Mouse (Mus musculus) urinary bladder, postnatal 25 days (tissue): ENCODE measurements around the gene 9830107B12Rik.
A peak's percentile ranks its signal among the peaks of the same experiment; 100 is the strongest.
"Not testable (repeated sequence)": the region's sequence is repeated elsewhere in the genome, so short reads cannot be mapped to it uniquely, and the experiment has no call there.

Experiments
- DNase-seq: peaks from one replicate; pipeline ENCODE4 v3.0.0; 2022; ENCODE audit warnings: low spot score

The 9830107B12Rik gene

GRCm38 (mm10) chr17:48146120-48146519, at the start of gene 9830107B12Rik:
Gene 9830107B12Rik (minus strand): TSS chr17:48146268.
- no peak for DNase-seq

GRCm38 (mm10) chr17:48192366-48192765, 46.3 kb upstream of the 9830107B12Rik start:
- no peak for DNase-seq

- DNase-seq, result no peak
These were observed 39.2 kb upstream of the 9830107B12Rik start for GRCm38 (mm10) chr17:48185252-48185651.

GRCm38 (mm10) chr17:48167103-48167502, 21.0 kb upstream of the 9830107B12Rik start, which contains the start of gene A530064D06Rik:
Gene A530064D06Rik (minus strand): TSS chr17:48167275.
- DNase-seq, result not testable (repeated sequence)

GRCm38 (mm10) chr17:48157382-48158076, 11.5 kb upstream of the 9830107B12Rik start:
- no peak for DNase-seq

- DNase-seq, result no peak
These were observed 13.3 kb downstream of the 9830107B12Rik start for GRCm38 (mm10) chr17:48132810-48133209.

GRCm38 (mm10) chr17:48120456-48120855, 25.6 kb downstream of the 9830107B12Rik start:
- no peak for DNase-seq

GRCm38 (mm10) chr17:48119656-48120055, 26.4 kb downstream of the 9830107B12Rik start:
- peak; percentile 78 for DNase-seq

- DNase-seq, result no peak
These were observed 27.5 kb downstream of the 9830107B12Rik start for GRCm38 (mm10) chr17:48118570-48118969.

GRCm38 (mm10) chr17:48110547-48111287, 35.4 kb downstream of the 9830107B12Rik start:
- DNase-seq, result peak; percentile 9

- DNase-seq, result no peak
These were observed 37.5 kb downstream of the 9830107B12Rik start for GRCm38 (mm10) chr17:48108520-48108919.

GRCm38 (mm10) chr17:48107862-48108261, 38.2 kb downstream of the 9830107B12Rik start:
- DNase-seq, result no peak

GRCm38 (mm10) chr17:48107333-48107732, 38.7 kb downstream of the 9830107B12Rik start:
- DNase-seq, result no peak

GRCm38 (mm10) chr17:48100441-48101417, 45.3 kb downstream of the 9830107B12Rik start:
- peak; percentile 83 for DNase-seq

- no peak for DNase-seq
These were observed 46.8 kb downstream of the 9830107B12Rik start for GRCm38 (mm10) chr17:48099312-48099711.

- peak; percentile 6 for DNase-seq
These were observed 47.6 kb downstream of the 9830107B12Rik start for GRCm38 (mm10) chr17:48098528-48098890.

GRCm38 (mm10) chr17:48097743-48098527, 48.1 kb downstream of the 9830107B12Rik start:
- DNase-seq, result peak; percentile 6

- peak; percentile 30 for DNase-seq
These were observed 48.9 kb downstream of the 9830107B12Rik start for GRCm38 (mm10) chr17:48097011-48097742.

- DNase-seq, result no peak
These were observed 49.7 kb downstream of the 9830107B12Rik start for GRCm38 (mm10) chr17:48096321-48096720.

- no peak for DNase-seq
These were observed 50.3 kb downstream of the 9830107B12Rik start for GRCm38 (mm10) chr17:48095718-48096121.
